Mouse (Mus musculus) intestine, postnatal 0 days (tissue): ENCODE data around the gene Pcnp. TPM values are rescaled to one million over a fixed set of nuclear protein-coding genes. Genes with fewer than 3 reads are reported as not detected.

Source experiments
- ATAC-seq: fragments of 200-750 bp; cut with Nextera tagmentation; 2 replicates; pipeline ENCODE4 v1.8.0; 2017; ENCODE audit warnings: mild to moderate bottlenecking, moderate TSS enrichment, moderate library complexity
- H3K27ac ChIP-seq: fragments of 300-500 bp; sonication (generic); 2 replicates; pipeline ENCODE4 v1.5.1; 2014; ENCODE audit warnings: mild to moderate bottlenecking, low read depth, low read length, moderate library complexity
- H3K27me3 ChIP-seq: fragments of 300-500 bp; sonication (generic); replicated peaks from 2 replicates; pipeline ENCODE4 v1.6.1; 2014; ENCODE audit warnings: low read length, mixed read lengths; ENCODE audit not compliant: control insufficient read depth, insufficient read depth
- H3K36me3 ChIP-seq: fragments of 300-500 bp; sonication (generic); 2 replicates; pipeline ENCODE4 v1.6.1; 2014; ENCODE audit warnings: mild to moderate bottlenecking, moderate library complexity; ENCODE audit not compliant: control insufficient read depth, insufficient read depth
- H3K4me1 ChIP-seq: fragments of 300-500 bp; sonication (generic); replicated peaks from 2 replicates; pipeline ENCODE4 v1.6.1; 2014; ENCODE audit warnings: antibody characterized with exemption, low read length, mixed read lengths; ENCODE audit not compliant: control insufficient read depth, insufficient read depth
- H3K4me2 ChIP-seq: fragments of 300-500 bp; sonication (generic); replicated peaks from 2 replicates; pipeline ENCODE4 v1.6.1; 2014; ENCODE audit warnings: low read depth, mild to moderate bottlenecking, moderate library complexity
- H3K4me3 ChIP-seq: fragments of 300-500 bp; sonication (generic); 2 replicates; pipeline ENCODE4 v1.5.1; 2014; ENCODE audit warnings: low read depth, low read length
- H3K9ac ChIP-seq: fragments of 300-500 bp; sonication (generic); 2 replicates; pipeline ENCODE4 v1.6.1; 2014; ENCODE audit warnings: mild to moderate bottlenecking, low read depth, low read length
- H3K9me3 ChIP-seq: fragments of 300-500 bp; sonication (generic); 2 replicates; pipeline ENCODE4 v1.6.1; 2016; ENCODE audit warnings: mixed run types; ENCODE audit not compliant: control insufficient read depth
- CTCF ChIP-seq: sonication (generic); IDR thresholded peaks from 2 replicates; pipeline ENCODE4 v1.5.1; 2016; ENCODE audit warnings: low read depth, mild to moderate bottlenecking, control low read depth, antibody characterized with exemption, moderate library complexity
- WGBS: fragments of 180-500 bp; shearing (Covaris S2); extraction: QIAGEN DNeasy Blood & Tissue Kit; methylation state at CpG from one replicate; pipeline ENCODE4 v1.1.7; 2014; 5-methylcytosine and 5-hydroxymethylcytosine counted together
- polyA plus RNA-seq: library from polyadenylated mRNA; unstranded; fragments of >200 nt; fragmentation: Nextera tagmentation; extraction: Ambion mirVana; gene quantifications from 2 replicates; pipeline ENCODE4 v1.2.1, GENCODE M21; 2015

Pcnp gene
- polyA plus RNA-seq, 1 experiment from 2014 or later = 114 TPM

DNA sequence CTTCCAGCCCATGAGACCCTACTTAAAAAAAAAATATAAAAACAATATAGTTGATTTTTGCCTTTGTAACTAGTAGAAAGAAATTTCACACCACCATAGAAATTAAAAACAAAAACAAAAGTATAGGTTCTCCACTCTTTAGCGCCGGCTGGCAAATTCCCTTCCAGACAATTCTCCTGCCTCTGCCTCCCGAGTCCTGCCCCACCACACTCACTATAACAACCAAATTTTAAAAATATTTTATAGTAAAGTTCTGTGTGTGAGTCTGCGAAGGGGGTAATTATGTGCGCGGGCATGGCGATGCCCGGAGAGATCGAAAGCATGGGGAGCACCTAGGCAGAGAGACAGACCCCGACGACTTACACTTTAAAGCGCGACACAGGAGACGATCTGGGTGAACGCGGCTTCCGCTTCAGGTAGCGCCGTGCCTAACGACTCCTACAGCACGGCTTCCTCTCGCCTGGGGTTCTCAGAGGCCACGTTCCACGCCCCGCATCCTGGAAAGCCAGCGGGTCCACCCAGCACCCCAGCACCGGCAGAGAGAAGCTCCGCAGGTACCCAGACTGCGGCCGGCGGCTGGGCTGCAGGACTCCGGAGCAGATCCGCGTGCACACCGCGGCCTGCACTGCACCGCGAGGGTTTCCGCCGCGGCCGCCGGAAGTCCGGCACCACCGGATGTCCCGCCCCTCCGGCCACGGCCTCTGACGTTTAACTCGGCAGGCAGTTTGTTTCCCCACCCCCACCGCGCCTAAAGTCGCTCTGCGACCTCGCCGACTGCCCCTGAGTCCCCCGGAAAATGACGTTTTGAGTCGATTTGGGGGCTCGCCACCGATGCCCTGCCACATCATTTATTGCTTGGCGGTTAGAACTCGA lies 7.8 kb upstream of the Pcnp start, which contains the start of gene Trmt10c:
Trmt10c (minus strand) TSS at position 682 of the 873 bp plus-strand sequence.
- peak within 1 kb of the TSS; percentile 67 for H3K4me2 ChIP-seq
- H3K9ac ChIP-seq = peak within 1 kb of the TSS; percentile 80
- no peaks in the 10 kb centered on the region for H3K27me3 ChIP-seq
- no peaks in the 10 kb centered on the region for H3K9me3 ChIP-seq
- H3K36me3 ChIP-seq = peaks cover 14% of the 10 kb centered on the region
- H3K4me3 ChIP-seq = peak within 1 kb of the TSS; percentile 71
- peak within 1 kb of the TSS; percentile 90 for H3K27ac ChIP-seq
- TF ChIP-seq CTCF = no peak
- WGBS = under 1% methylated on average over 63 of the region's 63 CpGs
- H3K4me1 ChIP-seq = 0 out of 2 replicates have a peak, but pooled peaks cover 4% of the 10 kb centered on the region
- peak; percentile 100 for ATAC-seq

DNA sequence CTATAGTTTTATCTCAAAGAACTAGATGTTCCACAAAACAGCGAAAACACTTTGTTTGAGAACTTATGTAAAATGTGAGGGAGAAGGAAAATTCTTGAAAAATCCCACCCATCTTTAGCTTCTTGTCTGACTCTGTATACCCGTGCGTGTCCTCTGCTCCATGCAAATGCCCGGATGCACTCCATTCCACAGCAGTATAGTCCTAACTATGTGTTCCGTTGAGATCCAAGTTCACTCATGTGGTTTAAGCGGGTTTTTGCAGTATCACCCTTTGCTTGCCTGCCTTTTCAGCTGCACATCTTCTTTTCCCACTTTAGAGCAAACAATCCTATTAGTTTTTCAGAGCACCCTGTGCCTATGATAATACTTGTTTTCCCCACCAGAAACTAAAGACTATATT lies 7.0 kb upstream of the Pcnp start:
- no peaks in the 10 kb centered on the region for H3K27me3 ChIP-seq
- no peak for TF ChIP-seq CTCF
- WGBS = 29% methylated on average over 6 of the region's 6 CpGs
- H3K36me3 ChIP-seq = peaks cover 14% of the 10 kb centered on the region
- H3K9ac ChIP-seq = peak overlapping the region; percentile 80
- H3K4me1 ChIP-seq = 0 out of 2 replicates have a peak, but pooled peaks cover 4% of the 10 kb centered on the region
- no peak overlapping the region for H3K27ac ChIP-seq
- no peak for ATAC-seq
- peak overlapping the region; percentile 71 for H3K4me3 ChIP-seq
- H3K9me3 ChIP-seq = no peaks in the 10 kb centered on the region
- H3K4me2 ChIP-seq = peak overlapping the region; percentile 67

DNA sequence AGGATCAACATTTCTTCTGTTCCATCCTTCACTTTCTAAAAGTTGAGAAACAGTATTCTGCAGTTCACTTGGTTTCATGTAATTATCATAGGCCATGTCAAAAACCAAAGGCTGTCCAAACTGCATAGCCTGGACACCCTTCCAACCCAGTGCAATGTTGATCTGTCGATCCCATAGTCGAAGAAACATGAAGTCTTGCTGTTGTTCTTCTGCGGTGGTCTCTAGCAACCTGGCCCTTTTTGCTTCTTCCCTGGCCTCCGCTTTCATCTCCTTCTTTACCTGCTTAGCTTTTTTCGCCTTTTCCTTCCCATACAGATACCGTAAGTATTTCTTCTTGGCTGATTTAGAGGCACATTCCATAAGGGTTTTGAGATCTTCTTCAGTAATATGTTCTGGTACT lies 5.0 kb upstream of the Pcnp start:
- H3K4me1 ChIP-seq = 0 out of 2 replicates have a peak, but pooled peaks cover 4% of the 10 kb centered on the region
- no peak overlapping the region for H3K4me3 ChIP-seq
- no peak overlapping the region for H3K9ac ChIP-seq
- ATAC-seq = no peak
- no peaks in the 10 kb centered on the region for H3K27me3 ChIP-seq
- no peak overlapping the region for H3K27ac ChIP-seq
- no peak overlapping the region for H3K4me2 ChIP-seq
- whole genome bisulfite sequencing = 93% methylated on average over 6 of the region's 6 CpGs
- no peaks in the 10 kb centered on the region for H3K9me3 ChIP-seq
- TF ChIP-seq CTCF = no peak
- H3K36me3 ChIP-seq = peaks cover 14% of the 10 kb centered on the region

DNA sequence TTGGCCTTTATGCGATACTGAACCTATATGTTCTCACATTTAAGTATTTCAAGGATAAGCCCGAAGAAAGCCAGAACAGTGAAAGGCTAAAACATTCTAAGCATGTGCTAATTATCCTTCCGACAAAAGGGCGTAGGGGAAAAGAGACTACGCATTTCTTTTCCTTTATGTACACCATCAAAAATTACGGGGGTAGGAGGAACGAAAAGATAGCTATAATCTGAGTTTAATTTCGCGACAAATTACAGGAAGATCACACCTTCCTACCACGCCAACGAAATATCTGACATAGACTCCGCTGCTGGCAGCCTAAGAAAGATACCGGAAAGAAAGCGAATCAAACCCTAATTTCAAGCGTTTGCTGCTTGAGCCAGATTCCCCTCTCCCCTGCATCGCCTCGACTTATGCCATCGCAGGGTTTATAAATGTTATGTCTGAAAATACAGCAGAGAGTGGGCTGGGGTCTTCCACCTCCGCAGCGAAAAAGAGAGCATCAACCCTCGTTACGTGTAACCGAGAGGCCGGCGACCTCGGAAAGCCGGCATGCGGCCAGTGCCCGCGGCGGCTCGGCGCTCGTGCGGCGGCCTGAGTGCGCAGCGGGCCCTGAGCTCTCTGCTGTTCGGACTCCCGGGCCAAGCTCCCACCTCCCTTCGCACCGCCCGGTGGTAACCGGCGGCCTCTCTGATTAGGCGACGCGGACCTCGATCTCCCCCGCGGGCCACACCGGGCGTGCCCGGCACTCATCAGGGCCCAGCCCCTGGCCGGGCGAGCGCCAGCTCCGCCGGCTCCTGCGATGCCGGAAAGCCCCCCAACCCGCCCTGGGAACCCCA lies 602 bp downstream of the Pcnp start:
- H3K27ac ChIP-seq = peak overlapping the region; percentile 97
- H3K4me3 ChIP-seq = peak overlapping the region; percentile 95
- peak; percentile 90 for ATAC-seq
- 0% methylated on average over 62 of the region's 62 CpGs for WGBS
- H3K4me1 ChIP-seq = peaks cover 4% of the 10 kb centered on the region; the same call in 1 of the 2 replicates
- H3K36me3 ChIP-seq = peaks cover 12% of the 10 kb centered on the region
- no peak for TF ChIP-seq CTCF
- H3K9me3 ChIP-seq = no peaks in the 10 kb centered on the region
- peak overlapping the region; percentile 77 for H3K4me2 ChIP-seq
- no peaks in the 10 kb centered on the region for H3K27me3 ChIP-seq
- H3K9ac ChIP-seq = peak overlapping the region; percentile 93

DNA sequence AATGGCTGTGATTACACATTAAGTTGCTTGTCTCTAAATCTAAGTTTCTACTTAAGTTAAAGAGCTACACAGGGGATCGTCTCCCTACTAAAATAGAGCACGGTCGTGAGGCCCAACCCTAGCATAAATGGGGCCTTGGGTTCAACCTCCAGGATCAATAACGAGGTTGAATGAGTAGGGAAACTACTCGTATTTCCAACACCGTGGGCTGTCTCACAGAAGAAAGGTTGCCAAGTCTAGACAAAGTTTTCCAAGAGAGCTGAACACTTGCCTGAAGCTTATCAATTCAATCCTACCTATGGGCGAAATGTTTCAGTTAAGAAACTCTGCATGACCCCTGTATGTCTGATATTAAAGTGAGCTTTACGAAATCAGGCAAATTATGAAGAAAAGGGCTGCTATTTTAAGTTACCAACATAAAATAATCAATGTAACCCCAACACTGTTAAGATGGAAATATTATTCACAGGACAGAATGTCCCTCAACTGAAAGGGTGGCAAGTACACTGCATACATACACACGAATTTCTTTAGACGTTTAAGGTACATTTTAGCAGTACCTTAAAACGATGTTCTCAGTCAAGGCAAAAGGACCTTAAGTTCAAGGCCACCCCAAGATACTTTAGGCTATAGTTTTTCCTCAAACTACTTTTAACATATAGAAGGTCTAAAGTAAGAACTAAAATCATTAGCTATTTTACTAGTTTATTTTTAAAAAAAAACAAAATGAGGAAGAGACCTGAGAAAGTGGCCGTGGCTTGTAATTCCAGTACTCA lies 1.5 kb downstream of the Pcnp start:
- H3K27ac ChIP-seq = 0 out of 2 replicates have a peak overlapping the region, but pooled peaks have one; percentile 97
- 21% methylated on average over 12 of the region's 12 CpGs for WGBS
- ATAC-seq = no peak
- H3K9ac ChIP-seq = peak overlapping the region; percentile 93; the same call in 1 of the 2 replicates
- peak overlapping the region; percentile 95 for H3K4me3 ChIP-seq
- H3K27me3 ChIP-seq = no peaks in the 10 kb centered on the region
- no peak for TF ChIP-seq CTCF
- H3K9me3 ChIP-seq = no peaks in the 10 kb centered on the region
- H3K4me2 ChIP-seq = peak overlapping the region; percentile 77
- H3K36me3 ChIP-seq = peaks cover 8% of the 10 kb centered on the region
- peaks cover 4% of the 10 kb centered on the region; the same call in 1 of the 2 replicates for H3K4me1 ChIP-seq
